Mouse (Mus musculus) mammary gland, adult 2 months (tissue): ENCODE results near the gene Ap3b2. TPM values are rescaled to one million over a fixed set of nuclear protein-coding genes. Genes with fewer than 3 reads are reported as not detected.

Experiments
- polyA plus RNA-seq: library from polyadenylated mRNA; depleted of rRNA; stranded (reverse); fragments of >200 nt; gene quantifications from 2 replicates; pipeline ENCODE4 v1.2.3, GENCODE M21; 2012; ENCODE audit warnings: low replicate concordance; rRNA removed

Ap3b2 gene
- polyA plus RNA-seq, result 0.34 and 0.65 TPM in 2 replicates

GRCm38 (mm10) chr7:81493331-81494021, at the start of gene Ap3b2:
Gene Ap3b2 (minus strand): TSS chr7:81493925.

GRCm38 (mm10) chr7:81498181-81498580, 4.5 kb upstream of the Ap3b2 start, which contains the start of gene BC048679:
Gene BC048679 (minus strand): TSS chr7:81498281.

GRCm38 (mm10) chr7:81455155-81455651, 38.5 kb downstream of the Ap3b2 start, which contains the start of gene Cpeb1:
Gene Cpeb1 (minus strand): TSS chr7:81455465.

Other genes starting within 250 kb of the Ap3b2 start
- 759 and 1,015 TPM in 2 replicates for gene Rps17, start 148.7 kb downstream of the Ap3b2 start, polyA plus RNA-seq
- 13.0 and 36.7 TPM in 2 replicates for gene Cpeb1, start 38.5 kb downstream of the Ap3b2 start, polyA plus RNA-seq
- 3.1 TPM in 1 of 2 replicates, not detected in the other for gene BC048679, start 4.4 kb upstream of the Ap3b2 start, polyA plus RNA-seq
- 4.0 and 21.3 TPM in 2 replicates for gene Fsd2, start 73.0 kb upstream of the Ap3b2 start, polyA plus RNA-seq
- 19.9 and 38.4 TPM in 2 replicates for gene Whamm, start 77.3 kb upstream of the Ap3b2 start, polyA plus RNA-seq
- 3.7 and 3.9 TPM in 2 replicates for gene Homer2, start 213.6 kb upstream of the Ap3b2 start, polyA plus RNA-seq